In genomic region chr17:26594171-26594570, GRCm38 (mm10) we compare ENCODE assay signal across 13 mouse cellular contexts. TPM values are rescaled to one million over a fixed set of nuclear protein-coding genes. Genes with fewer than 3 reads are reported as not detected.
DNase-seq lines count a peak whose midpoint lies in the region; ATAC-seq lines count a peak whose summit lies in the region.
"Had no signal": no experiment of that assay in that cellular context is flagged by ENCODE, and none has a peak within 500 bp of the region (broad histone marks: within the 10 kb centered on the region; RNA-seq: fewer than 3 reads in every experiment).

No protein-coding gene starts in this region.

- no peak overlapping the region for H3K4me3 ChIP-seq in heart, embryonic 15.5 days
- H3K4me3 ChIP-seq: embryonic facial prominence, embryonic 13.5 days; forebrain, embryonic 10.5 days; midbrain, embryonic 12.5 days had no signal

- ATAC-seq in heart, embryonic 15.5 days (replicated peaks; ENCODE audit: insufficient number of reproducible peaks, insufficient read depth, low FRiP score, low read depth) = no peak
- ATAC-seq: Patski had no signal

- no peaks in the 10 kb centered on the region for H3K36me3 ChIP-seq in heart, embryonic 15.5 days

- intact Hi-C loops in heart, postnatal 36 days (cut with DNase I) = no loop called here

- H3K27me3 ChIP-seq in heart, embryonic 15.5 days = no peaks in the 10 kb centered on the region
- H3K27me3 ChIP-seq: embryonic facial prominence, embryonic 13.5 days; midbrain, embryonic 12.5 days; Patski had no signal

- H3K4me2 ChIP-seq in heart, embryonic 15.5 days = no peak overlapping the region
- H3K4me2 ChIP-seq: embryonic facial prominence, embryonic 13.5 days; lung, embryonic 14.5 days; midbrain, embryonic 12.5 days had no signal

- no peak overlapping the region for H3K9ac ChIP-seq in heart, embryonic 15.5 days
- H3K9ac ChIP-seq: embryonic facial prominence, embryonic 13.5 days; lung, embryonic 14.5 days; midbrain, embryonic 12.5 days had no signal

- H3K9me3 ChIP-seq in heart, embryonic 15.5 days (replicated peaks) = no peaks in the 10 kb centered on the region
- H3K9me3 ChIP-seq: embryonic facial prominence, embryonic 13.5 days; forebrain, embryonic 10.5 days; midbrain, embryonic 12.5 days had no signal

- 69% methylated on average over 7 of the region's 7 CpGs for WGBS in heart, embryonic 15.5 days

- H3K4me1 ChIP-seq in heart, embryonic 15.5 days (replicated peaks) = peaks cover 62% of the 10 kb centered on the region

- no peak for DNase-seq in heart, postnatal 36 days
- peak; percentile 83 for DNase-seq in thymus, postnatal 0 days (ENCODE audit: low spot score)
- no peak for DNase-seq in thymus, postnatal 25 days
- peak; percentile 57 for DNase-seq in induced T-regulatory cell, adult 2 months (ENCODE audit: low read depth)
- no peak for DNase-seq in retina, embryonic 14.5 days (ENCODE audit: low spot score)
- DNase-seq in gastrocnemius, adult 8-10 months (ENCODE audit: low spot score in 2 of 2) = no peak
- DNase-seq: lung, embryonic 14.5 days; right cerebral cortex, adult 18-20 months had no signal

- peak overlapping the region; percentile 96 for H3K27ac ChIP-seq in heart, embryonic 15.5 days
- H3K27ac ChIP-seq: forebrain, embryonic 10.5 days; midbrain, embryonic 12.5 days had no signal

RNA-seq across cellular contexts. Expression of gene Dusp1, which starts 32.2 kb away (rescaled TPM):
- polyA plus RNA-seq in heart, embryonic 15.5 days (2015; fragmentation: Nextera tagmentation; extraction: Ambion mirVana) = 30.8 and 38.1 TPM in 2 replicates
- 100 to 1,000 TPM in 1 of 2 experiments, 10 to 100 TPM in 1; 49.6 to 105 TPM for total RNA-seq in heart, postnatal 36 days (2021)
- polyA plus RNA-seq in thymus, postnatal 0 days (2015; fragmentation: Nextera tagmentation; extraction: Ambion mirVana) = 22.4 and 26.4 TPM in 2 replicates
- 10 to 100 TPM; 49.6 to 99.2 (median 59.4) TPM for total RNA-seq in gastrocnemius, adult 8-10 months (2022)

RNA-seq across cellular contexts. Expression of gene Ergic1, which starts 32.9 kb away (rescaled TPM):
- 75.0 and 92.0 TPM in 2 replicates for polyA plus RNA-seq in heart, embryonic 15.5 days (2015; fragmentation: Nextera tagmentation; extraction: Ambion mirVana)
- total RNA-seq in heart, postnatal 36 days (2021) = 10 to 100 TPM; 47.5 to 56.2 TPM
- 64.6 and 70.2 TPM in 2 replicates for polyA plus RNA-seq in thymus, postnatal 0 days (2015; fragmentation: Nextera tagmentation; extraction: Ambion mirVana)
- total RNA-seq in gastrocnemius, adult 8-10 months (2022) = 10 to 100 TPM; 42.1 to 62.2 (median 50.9) TPM

Comparison
In these comparisons a context has a peak if more than half of its experiments do, and no peak if none do; other contexts are left out.
1. DNase-seq: peak in thymus, postnatal 0 days (single experiment) and induced T-regulatory cell, adult 2 months (single experiment); none in heart, postnatal 36 days (0 of 2), thymus, postnatal 25 days (single experiment), retina, embryonic 14.5 days (single experiment) and gastrocnemius, adult 8-10 months (0 of 2).